Comparison of ENCODE assay signal across 19 mouse cellular contexts in genomic region chr5:124125093-124125492, GRCm38 (mm10). TPM values are rescaled to one million over a fixed set of nuclear protein-coding genes. Genes with fewer than 3 reads are reported as not detected.
DNase-seq lines count a peak whose midpoint lies in the region; ATAC-seq and TF ChIP-seq lines count a peak whose summit lies in the region.
"Had no signal": no experiment of that assay in that cellular context is flagged by ENCODE, and none has a peak within 500 bp of the region (broad histone marks: within the 10 kb centered on the region; RNA-seq: fewer than 3 reads in every experiment).

No protein-coding gene starts in this region.

- peaks cover 76% of the 10 kb centered on the region for H3K36me3 ChIP-seq in forebrain, embryonic 12.5 days (replicated peaks)
- peaks cover 87% of the 10 kb centered on the region for H3K36me3 ChIP-seq in forebrain, embryonic 13.5 days (ENCODE audit: poor library complexity, severe bottlenecking)
- H3K36me3 ChIP-seq in hindbrain, embryonic 10.5 days, result peaks cover 100% of the 10 kb centered on the region
- peaks cover 51% of the 10 kb centered on the region for H3K36me3 ChIP-seq in hindbrain, postnatal 0 days (ENCODE audit: insufficient read depth, low read length)

- H3K4me2 ChIP-seq in forebrain, embryonic 12.5 days, result no peak overlapping the region
- H3K4me2 ChIP-seq in forebrain, embryonic 13.5 days, result no peak overlapping the region
- H3K4me2 ChIP-seq in hindbrain, postnatal 0 days (ENCODE audit: low read depth, low read length), result no peak overlapping the region
- H3K4me2 ChIP-seq: embryonic facial prominence, embryonic 13.5 days; embryonic facial prominence, embryonic 15.5 days had no signal

- 0 out of 2 replicates have a peak overlapping the region, but pooled peaks have one; percentile 31 for H3K27ac ChIP-seq in forebrain, embryonic 12.5 days
- no peak overlapping the region for H3K27ac ChIP-seq in forebrain, embryonic 13.5 days
- H3K27ac ChIP-seq in hindbrain, embryonic 10.5 days, result 0 out of 2 replicates have a peak overlapping the region, but pooled peaks have one; percentile 31
- no peak overlapping the region for H3K27ac ChIP-seq in hindbrain, postnatal 0 days
- H3K27ac ChIP-seq: embryonic facial prominence, embryonic 13.5 days; embryonic facial prominence, embryonic 15.5 days had no signal

- no peak for DNase-seq in hindbrain, embryonic 10.5 days (ENCODE audit: low spot score)
- no peak for DNase-seq in hindbrain, postnatal 0 days (ENCODE audit: low spot score)
- DNase-seq: adrenal gland, adult 2 months; adrenal gland, postnatal 10 days; adrenal gland, postnatal 25 days; cerebellum, adult 11 months; cerebellum, adult 18-20 months; cerebellum, adult 8-10 months; cerebellum, adult 9-11 months; cerebellum, postnatal 14 days; cerebellum, postnatal 36 days; embryo, embryonic 11 days had no signal

- H3K27me3 ChIP-seq in forebrain, embryonic 12.5 days, result no peaks in the 10 kb centered on the region
- H3K27me3 ChIP-seq in forebrain, embryonic 13.5 days, result no peaks in the 10 kb centered on the region
- H3K27me3 ChIP-seq in hindbrain, embryonic 10.5 days (ENCODE audit: insufficient read depth, poor library complexity, severe bottlenecking), result no peaks in the 10 kb centered on the region
- H3K27me3 ChIP-seq in hindbrain, postnatal 0 days (ENCODE audit: insufficient read depth, low read length), result no peaks in the 10 kb centered on the region
- H3K27me3 ChIP-seq: embryonic facial prominence, embryonic 13.5 days; embryonic facial prominence, embryonic 15.5 days had no signal

- no peak overlapping the region for H3K4me3 ChIP-seq in forebrain, embryonic 12.5 days (replicated peaks)
- no peak overlapping the region for H3K4me3 ChIP-seq in forebrain, embryonic 13.5 days
- no peak overlapping the region for H3K4me3 ChIP-seq in hindbrain, embryonic 10.5 days
- H3K4me3 ChIP-seq in hindbrain, postnatal 0 days (ENCODE audit: low read length), result no peak overlapping the region
- H3K4me3 ChIP-seq: embryonic facial prominence, embryonic 13.5 days; embryonic facial prominence, embryonic 15.5 days; erythroblast, embryonic 14.5 days had no signal

- TF ChIP-seq CTCF in hindbrain, postnatal 0 days (IDR thresholded peaks at IDR 0.05; ENCODE audit: low read depth), result no peak

- no peak for ATAC-seq in forebrain, embryonic 12.5 days (ENCODE audit: low FRiP score)
- ATAC-seq in forebrain, embryonic 13.5 days, result no peak
- ATAC-seq in hindbrain, postnatal 0 days, result no peak
- ATAC-seq: forebrain, embryonic 14.5 days; forebrain, embryonic 16.5 days had no signal

- H3K9ac ChIP-seq in forebrain, embryonic 12.5 days, result no peak overlapping the region
- no peak overlapping the region for H3K9ac ChIP-seq in forebrain, embryonic 13.5 days
- no peak overlapping the region for H3K9ac ChIP-seq in hindbrain, postnatal 0 days (replicated peaks; ENCODE audit: low read length)
- H3K9ac ChIP-seq: embryonic facial prominence, embryonic 13.5 days; embryonic facial prominence, embryonic 15.5 days had no signal

- no peaks in the 10 kb centered on the region for H3K9me3 ChIP-seq in forebrain, embryonic 12.5 days
- no peaks in the 10 kb centered on the region for H3K9me3 ChIP-seq in forebrain, embryonic 13.5 days (replicated peaks)
- no peaks in the 10 kb centered on the region for H3K9me3 ChIP-seq in hindbrain, embryonic 10.5 days
- no peaks in the 10 kb centered on the region for H3K9me3 ChIP-seq in hindbrain, postnatal 0 days (ENCODE audit: low read length)
- H3K9me3 ChIP-seq: embryonic facial prominence, embryonic 13.5 days; embryonic facial prominence, embryonic 15.5 days had no signal

- H3K4me1 ChIP-seq in forebrain, embryonic 12.5 days, result no peaks in the 10 kb centered on the region
- H3K4me1 ChIP-seq in forebrain, embryonic 13.5 days, result no peaks in the 10 kb centered on the region
- H3K4me1 ChIP-seq in hindbrain, embryonic 10.5 days (replicated peaks), result 0 out of 2 replicates have a peak, but pooled peaks cover 3% of the 10 kb centered on the region
- H3K4me1 ChIP-seq in hindbrain, postnatal 0 days (ENCODE audit: insufficient read depth, low read length), result no peaks in the 10 kb centered on the region

- 94% methylated on average over 11 of the region's 11 CpGs for WGBS in forebrain, embryonic 12.5 days
- WGBS in forebrain, embryonic 13.5 days, result 94% methylated on average over 11 of the region's 11 CpGs
- WGBS in hindbrain, embryonic 10.5 days, result 91% methylated on average over 11 of the region's 11 CpGs
- WGBS in hindbrain, postnatal 0 days, result 90% methylated on average over 11 of the region's 11 CpGs

RNA-seq across cellular contexts. Expression of gene Arl6ip4, which starts 9.2 kb away (rescaled TPM):
- 92.7 and 97.1 TPM in 2 replicates for polyA plus RNA-seq in forebrain, embryonic 12.5 days (2016; fragmentation: Nextera tagmentation; extraction: Ambion mirVana)
- 80.8 and 83.0 TPM in 2 replicates for polyA plus RNA-seq in forebrain, embryonic 13.5 days (2015; fragmentation: Nextera tagmentation; extraction: Ambion mirVana)
- 117 and 126 TPM in 2 replicates for polyA plus RNA-seq in hindbrain, embryonic 10.5 days (2016; fragmentation: Nextera tagmentation; extraction: Ambion mirVana)
- total RNA-seq in hindbrain, postnatal 0 days (2014; rRNA removed), result 32.5 and 45.2 TPM in 2 replicates
- polyA plus RNA-seq in hindbrain, postnatal 0 days (2015; fragmentation: Nextera tagmentation; extraction: Ambion mirVana), result 115 and 121 TPM in 2 replicates

RNA-seq across cellular contexts. Expression of gene Ogfod2, which starts 13.0 kb away (rescaled TPM):
- polyA plus RNA-seq in forebrain, embryonic 12.5 days (2016; fragmentation: Nextera tagmentation; extraction: Ambion mirVana), result 17.7 and 19.1 TPM in 2 replicates
- 23.5 and 24.3 TPM in 2 replicates for polyA plus RNA-seq in forebrain, embryonic 13.5 days (2015; fragmentation: Nextera tagmentation; extraction: Ambion mirVana)
- polyA plus RNA-seq in hindbrain, embryonic 10.5 days (2016; fragmentation: Nextera tagmentation; extraction: Ambion mirVana), result 20.9 and 23.9 TPM in 2 replicates
- total RNA-seq in hindbrain, postnatal 0 days (2014; rRNA removed), result 52.0 and 110 TPM in 2 replicates
- 36.0 and 38.2 TPM in 2 replicates for polyA plus RNA-seq in hindbrain, postnatal 0 days (2015; fragmentation: Nextera tagmentation; extraction: Ambion mirVana)

RNA-seq across cellular contexts. Expression of gene Abcb9, which starts 29.5 kb away (rescaled TPM):
- polyA plus RNA-seq in forebrain, embryonic 12.5 days (2016; fragmentation: Nextera tagmentation; extraction: Ambion mirVana), result 2.9 and 3.3 TPM in 2 replicates
- polyA plus RNA-seq in forebrain, embryonic 13.5 days (2015; fragmentation: Nextera tagmentation; extraction: Ambion mirVana), result 5.8 and 6.1 TPM in 2 replicates
- polyA plus RNA-seq in hindbrain, embryonic 10.5 days (2016; fragmentation: Nextera tagmentation; extraction: Ambion mirVana), result 1.3 and 1.9 TPM in 2 replicates
- total RNA-seq in hindbrain, postnatal 0 days (2014; rRNA removed), result 69.3 and 71.2 TPM in 2 replicates
- polyA plus RNA-seq in hindbrain, postnatal 0 days (2015; fragmentation: Nextera tagmentation; extraction: Ambion mirVana), result 30.8 and 34.5 TPM in 2 replicates

Comparison
In these comparisons a context has a peak if more than half of its experiments do, and no peak if none do; other contexts are left out.
1. H3K27ac ChIP-seq: peak in forebrain, embryonic 12.5 days (single experiment) and hindbrain, embryonic 10.5 days (single experiment); none in forebrain, embryonic 13.5 days (single experiment) and hindbrain, postnatal 0 days (single experiment).